Mouse (Mus musculus) embryonic facial prominence, embryonic 14.5 days (tissue): ENCODE data around the gene Olfr323. TPM values are rescaled to one million over a fixed set of nuclear protein-coding genes. Genes with fewer than 3 reads are reported as not detected.

Source experiments
- ATAC-seq: fragments of 200-750 bp; cut with Nextera tagmentation; 2 replicates; pipeline ENCODE4 v1.8.0; 2017; ENCODE audit warnings: low read depth, moderate number of reproducible peaks, moderate TSS enrichment
- DNase-seq: peaks from one replicate; pipeline ENCODE4 v3.0.0-alpha.2; 2015; ENCODE audit warnings: low spot score
- H3K27ac ChIP-seq: fragments of 300-500 bp; sonication (generic); replicated peaks from 2 replicates; pipeline ENCODE4 v1.5.1; 2014; ENCODE audit warnings: low read depth, mild to moderate bottlenecking, low read length, moderate library complexity
- H3K27me3 ChIP-seq: fragments of 300-500 bp; sonication (generic); replicated peaks from 2 replicates; pipeline ENCODE4 v1.6.1; 2014; ENCODE audit warnings: low read length; ENCODE audit not compliant: control insufficient read depth, insufficient read depth
- H3K36me3 ChIP-seq: fragments of 300-500 bp; sonication (generic); 2 replicates; pipeline ENCODE4 v1.6.1; 2014; ENCODE audit warnings: low read length, mixed read lengths; ENCODE audit not compliant: control insufficient read depth, insufficient read depth
- H3K4me1 ChIP-seq: fragments of 300-500 bp; sonication (generic); 2 replicates; pipeline ENCODE4 v1.6.1; 2014; ENCODE audit warnings: antibody characterized with exemption, low read length; ENCODE audit not compliant: control insufficient read depth, insufficient read depth
- H3K4me2 ChIP-seq: fragments of 300-500 bp; sonication (generic); 2 replicates; pipeline ENCODE4 v1.6.1; 2014; ENCODE audit warnings: low read depth, mild to moderate bottlenecking, low read length, moderate library complexity, mixed read lengths
- H3K4me3 ChIP-seq: fragments of 300-500 bp; sonication (generic); 2 replicates; pipeline ENCODE4 v1.5.1; 2014; ENCODE audit warnings: low read depth, mild to moderate bottlenecking, low read length
- H3K9ac ChIP-seq: fragments of 300-500 bp; sonication (generic); 2 replicates; pipeline ENCODE4 v1.6.1; 2014; ENCODE audit warnings: low read depth, mild to moderate bottlenecking, low read length, moderate library complexity, mixed read lengths
- H3K9me3 ChIP-seq: fragments of 300-500 bp; sonication (generic); 2 replicates; pipeline ENCODE4 v1.6.1; 2016; ENCODE audit warnings: low read length; ENCODE audit not compliant: control insufficient read depth
- WGBS: fragments of 180-500 bp; shearing (Covaris S2); extraction: QIAGEN DNeasy Blood & Tissue Kit; methylation state at CpG from one replicate; pipeline ENCODE4 v1.1.7; 2014; 5-methylcytosine and 5-hydroxymethylcytosine counted together
- polyA plus RNA-seq: library from polyadenylated mRNA; unstranded; fragments of >200 nt; fragmentation: Nextera tagmentation; extraction: Ambion mirVana; gene quantifications from 2 replicates; pipeline ENCODE4 v1.2.1, GENCODE M21; 2014

Gene Olfr323
- polyA plus RNA-seq, 1 experiment from 2014 or later: not detected

- no peak overlapping the region for H3K4me2 ChIP-seq
- no peak overlapping the region for H3K4me3 ChIP-seq
- no peak overlapping the region for H3K27ac ChIP-seq
- ATAC-seq (no peak), DNase-seq (no peak)
- no peaks in the 10 kb centered on the region for H3K36me3 ChIP-seq
- H3K9ac ChIP-seq: no peak overlapping the region
- no peaks in the 10 kb centered on the region for H3K27me3 ChIP-seq
- H3K9me3 ChIP-seq: no peaks in the 10 kb centered on the region
- no peaks in the 10 kb centered on the region for H3K4me1 ChIP-seq
Observed at GRCm38 (mm10) chr11:58614526-58614925, 15.8 kb downstream of the Olfr323 start.

- no peaks in the 10 kb centered on the region for H3K9me3 ChIP-seq
- ATAC-seq: no peak
- H3K9ac ChIP-seq: no peak overlapping the region
- WGBS: 73% methylated on average over 3 of the region's 3 CpGs
- H3K27ac ChIP-seq: no peak overlapping the region
- H3K4me3 ChIP-seq: no peak overlapping the region
- H3K27me3 ChIP-seq: no peaks in the 10 kb centered on the region
- no peaks in the 10 kb centered on the region for H3K36me3 ChIP-seq
- peak; percentile 4 for DNase-seq
- no peak overlapping the region for H3K4me2 ChIP-seq
- no peaks in the 10 kb centered on the region for H3K4me1 ChIP-seq
Observed at GRCm38 (mm10) chr11:58613359-58613758, 16.9 kb downstream of the Olfr323 start.

- Histone ChIP-seq H3K9ac (no peak overlapping the region), H3K27me3 (no peaks in the 10 kb centered on the region), H3K36me3 (no peaks in the 10 kb centered on the region), H3K27ac (no peak overlapping the region), H3K4me3 (no peak overlapping the region), H3K9me3 (no peaks in the 10 kb centered on the region), H3K4me2 (no peak overlapping the region), H3K4me1 (no peaks in the 10 kb centered on the region)
- 80% methylated on average over 6 of the region's 6 CpGs for WGBS
- no peak for ATAC-seq
- DNase-seq: no peak
Observed at GRCm38 (mm10) chr11:58607030-58607429, 23.3 kb downstream of the Olfr323 start.

GRCm38 (mm10) chr11:58606177-58606919 lies 24.0 kb downstream of the Olfr323 start:
- Histone ChIP-seq H3K9ac (no peak overlapping the region), H3K9me3 (no peaks in the 10 kb centered on the region), H3K4me2 (no peak overlapping the region), H3K27me3 (no peaks in the 10 kb centered on the region), H3K4me1 (no peaks in the 10 kb centered on the region), H3K4me3 (no peak overlapping the region), H3K36me3 (no peaks in the 10 kb centered on the region), H3K27ac (no peak overlapping the region)
- ATAC-seq: no peak
- 85% methylated on average over 12 of the region's 12 CpGs for WGBS
- no peak for DNase-seq

- ATAC-seq: no peak
- Histone ChIP-seq H3K4me2 (no peak overlapping the region), H3K4me1 (no peaks in the 10 kb centered on the region), H3K9me3 (no peaks in the 10 kb centered on the region), H3K27ac (no peak overlapping the region), H3K36me3 (no peaks in the 10 kb centered on the region), H3K4me3 (no peak overlapping the region), H3K27me3 (no peaks in the 10 kb centered on the region), H3K9ac (no peak overlapping the region)
- no peak for DNase-seq
- 81% methylated on average over 3 of the region's 3 CpGs for WGBS
Observed at GRCm38 (mm10) chr11:58605228-58605627, 25.1 kb downstream of the Olfr323 start.

- Histone ChIP-seq H3K4me1 (no peaks in the 10 kb centered on the region), H3K27ac (no peak overlapping the region), H3K4me2 (no peak overlapping the region), H3K36me3 (no peaks in the 10 kb centered on the region), H3K9ac (no peak overlapping the region), H3K9me3 (no peaks in the 10 kb centered on the region), H3K4me3 (no peak overlapping the region), H3K27me3 (no peaks in the 10 kb centered on the region)
- WGBS: 59% methylated on average over 2 of the region's 2 CpGs
- ATAC-seq (no peak), DNase-seq (no peak)
Observed at GRCm38 (mm10) chr11:58604688-58605087, 25.6 kb downstream of the Olfr323 start.

- no peaks in the 10 kb centered on the region for H3K4me1 ChIP-seq
- no peaks in the 10 kb centered on the region for H3K27me3 ChIP-seq
- ATAC-seq: no peak
- no peak overlapping the region for H3K4me2 ChIP-seq
- no peak for DNase-seq
- H3K27ac ChIP-seq: no peak overlapping the region
- no peaks in the 10 kb centered on the region for H3K36me3 ChIP-seq
- 63% methylated on average over 6 of the region's 6 CpGs for WGBS
- H3K9ac ChIP-seq: no peak overlapping the region
- H3K9me3 ChIP-seq: no peaks in the 10 kb centered on the region
- no peak overlapping the region for H3K4me3 ChIP-seq
Observed at GRCm38 (mm10) chr11:58602800-58603560, 27.3 kb downstream of the Olfr323 start.

- H3K9me3 ChIP-seq: no peaks in the 10 kb centered on the region
- no peak for ATAC-seq
- no peak overlapping the region for H3K4me3 ChIP-seq
Observed at GRCm38 (mm10) chr11:58602062-58602461, 28.2 kb downstream of the Olfr323 start.

GRCm38 (mm10) chr11:58597837-58598236 lies 32.5 kb downstream of the Olfr323 start:
- Histone ChIP-seq H3K27ac (no peak overlapping the region), H3K27me3 (0 out of 2 replicates have a peak, but pooled peaks cover 3% of the 10 kb centered on the region), H3K9ac (no peak overlapping the region), H3K4me2 (no peak overlapping the region), H3K36me3 (no peaks in the 10 kb centered on the region), H3K4me1 (no peaks in the 10 kb centered on the region), H3K4me3 (no peak overlapping the region), H3K9me3 (no peaks in the 10 kb centered on the region)
- ATAC-seq: no peak
- 89% methylated on average over 13 of the region's 13 CpGs for WGBS
- no peak for DNase-seq

More at GRCm38 (mm10) chr11:58602062-58602461, 28.2 kb downstream of the Olfr323 start:
- Histone ChIP-seq H3K27ac (no peak overlapping the region), H3K27me3 (no peaks in the 10 kb centered on the region), H3K9ac (no peak overlapping the region), H3K36me3 (no peaks in the 10 kb centered on the region), H3K4me1 (no peaks in the 10 kb centered on the region), H3K4me2 (no peak overlapping the region)
- DNase-seq: no peak
